Mouse (Mus musculus) NIH3T3 (cell line): ENCODE results near the gene Slfn4.
"Not testable (repeated sequence)": the region's sequence is repeated elsewhere in the genome, so short reads cannot be mapped to it uniquely, and the experiment has no call there.

Experiments used
- DNase-seq: peaks from one replicate; pipeline ENCODE4 v3.0.0-alpha.2; 2012; ENCODE audit warnings: low read depth

Slfn4 gene

GRCm38 (mm10) chr11:83174948-83175539 is at the start of gene Slfn4:
Gene Slfn4, plus strand, starts transcription at chr11:83175186.
- DNase-seq: no peak

- not testable (repeated sequence) for DNase-seq
Observed at GRCm38 (mm10) chr11:83125633-83126032, 49.4 kb upstream of the Slfn4 start.

- DNase-seq: not testable (repeated sequence)
Observed at GRCm38 (mm10) chr11:83137253-83137652, 37.7 kb upstream of the Slfn4 start.

- DNase-seq: not testable (repeated sequence)
Observed at GRCm38 (mm10) chr11:83148939-83149338, 26.0 kb upstream of the Slfn4 start.

GRCm38 (mm10) chr11:83191134-83191893 is 16.3 kb downstream of the Slfn4 start, which contains the start of gene Slfn3:
Gene Slfn3, plus strand, starts transcription at chr11:83191330.
- DNase-seq: no peak

GRCm38 (mm10) chr11:83192001-83192400 is 17.0 kb downstream of the Slfn4 start:
- peak; percentile 54 for DNase-seq

GRCm38 (mm10) chr11:83205002-83205401 is 30.0 kb downstream of the Slfn4 start:
- no peak for DNase-seq

GRCm38 (mm10) chr11:83216119-83216518 is 41.1 kb downstream of the Slfn4 start:
- no peak for DNase-seq

GRCm38 (mm10) chr11:83221328-83221877 is 46.4 kb downstream of the Slfn4 start:
- DNase-seq: no peak

- DNase-seq: no peak
Observed at GRCm38 (mm10) chr11:83223367-83223766, 48.4 kb downstream of the Slfn4 start.

- DNase-seq: not testable (repeated sequence)
Observed at GRCm38 (mm10) chr11:83223793-83224192, 48.8 kb downstream of the Slfn4 start.

- DNase-seq: peak; percentile 4
Observed at GRCm38 (mm10) chr11:83224217-83224616, 49.2 kb downstream of the Slfn4 start.

GRCm38 (mm10) chr11:83224750-83225149 is 49.8 kb downstream of the Slfn4 start:
- no peak for DNase-seq

GRCm38 (mm10) chr11:83225371-83225960 is 50.5 kb downstream of the Slfn4 start:
- no peak for DNase-seq

- no peak for DNase-seq
Observed at GRCm38 (mm10) chr11:83227926-83228723, 53.1 kb downstream of the Slfn4 start.

GRCm38 (mm10) chr11:83230966-83231365 is 56.0 kb downstream of the Slfn4 start:
- DNase-seq: peak; percentile 20

GRCm38 (mm10) chr11:83233621-83234020 is 58.6 kb downstream of the Slfn4 start:
- not testable (repeated sequence) for DNase-seq

GRCm38 (mm10) chr11:83237390-83237789 is 62.4 kb downstream of the Slfn4 start:
- not testable (repeated sequence) for DNase-seq

GRCm38 (mm10) chr11:83238389-83238788 is 63.4 kb downstream of the Slfn4 start:
- no peak for DNase-seq

GRCm38 (mm10) chr11:83239811-83240210 is 64.8 kb downstream of the Slfn4 start:
- no peak for DNase-seq
